ENCODE assay signal across 17 mouse cellular contexts in genomic region chr14:16229395-16229794, GRCm38 (mm10).
"Had no signal": no experiment of that assay in that cellular context is flagged by ENCODE, and none has a peak within 500 bp of the region (broad histone marks: within the 10 kb centered on the region; RNA-seq: fewer than 3 reads in every experiment).

No protein-coding gene starts in this region.

- H3K9me3 ChIP-seq: limb, embryonic 15.5 days; liver, embryonic 12.5 days; midbrain, embryonic 10.5 days; neural tube, embryonic 12.5 days had no signal

- H3K36me3 ChIP-seq: limb, embryonic 15.5 days; liver, embryonic 12.5 days; midbrain, embryonic 10.5 days; neural tube, embryonic 12.5 days had no signal

- H3K27ac ChIP-seq: kidney, postnatal 0 days; limb, embryonic 15.5 days; liver, embryonic 12.5 days; midbrain, embryonic 10.5 days; neural tube, embryonic 12.5 days had no signal

- H3K4me2 ChIP-seq: limb, embryonic 15.5 days; liver, embryonic 12.5 days; lung, embryonic 14.5 days; neural tube, embryonic 12.5 days had no signal

- ATAC-seq: liver, embryonic 12.5 days had no signal

- H3K27me3 ChIP-seq: limb, embryonic 15.5 days; liver, embryonic 12.5 days; neural tube, embryonic 12.5 days had no signal

- H3K4me3 ChIP-seq: limb, embryonic 15.5 days; liver, embryonic 12.5 days; midbrain, embryonic 10.5 days; myocyte; neural tube, embryonic 12.5 days had no signal

- H3K4me1 ChIP-seq: limb, embryonic 15.5 days; liver, embryonic 12.5 days; midbrain, embryonic 10.5 days; neural tube, embryonic 12.5 days had no signal

- H3K9ac ChIP-seq: limb, embryonic 15.5 days; liver, embryonic 12.5 days; lung, embryonic 14.5 days; neural tube, embryonic 12.5 days had no signal

- DNase-seq: kidney, adult 9 months; kidney, postnatal 36 days; layer of hippocampus, adult 9-11 months; layer of hippocampus, postnatal 36 days; lung, embryonic 14.5 days; lung, postnatal 10 days; lung, postnatal 4 days; right cerebral cortex, postnatal 4 days; spleen, adult 18-20 months; thymus, adult 18-20 months; thymus, postnatal 14 days had no signal
